Mouse (Mus musculus): Measurements from ENCODE around the gene Lmtk3. TPM values are rescaled to one million over a fixed set of nuclear protein-coding genes. Genes with fewer than 3 reads are reported as not detected.

The Lmtk3 gene
- total and polyA plus RNA-seq, 3 experiments, result 0.19 to 0.34 (median 0.30) TPM

GRCm38 (mm10) chr7:45833148-45833790 is 49.7 kb downstream of the Lmtk3 start:
- peaks cover 12 to 17% of the 10 kb centered on the region in 2 experiments for H3K36me3 ChIP-seq (replicated peaks in 1 of 2; ENCODE audit: control insufficient read depth in 1 of 2, insufficient read depth in 1 of 2, low read length in 1 of 2)
- H3K9me3 ChIP-seq (replicated peaks; ENCODE audit: low read length), result peaks cover 19% of the 10 kb centered on the region
- TF ChIP-seq USF1 (IDR thresholded peaks at IDR 0.05; ENCODE audit: low read depth, low read length) (no peak), RAD21 (IDR thresholded peaks at IDR 0.05; ENCODE audit: low read depth, low read length) (no peak), HCFC1 (IDR thresholded peaks at IDR 0.05; ENCODE audit: low read depth, low read length) (no peak), ZC3H11A (IDR thresholded peaks at IDR 0.05; ENCODE audit: low read depth, low read length) (no peak), E2F4 (IDR thresholded peaks at IDR 0.05; ENCODE audit: insufficient replicate concordance, low read depth, low read length) (no peak), ZMIZ1 (IDR thresholded peaks at IDR 0.05; ENCODE audit: low read depth, low read length) (no peak), IRF4 (IDR thresholded peaks at IDR 0.05; ENCODE audit: low read depth, low read length) (no peak), UBTF (IDR thresholded peaks at IDR 0.05; ENCODE audit: low read depth, low read length) (no peak), MAFK (IDR thresholded peaks at IDR 0.05; ENCODE audit: insufficient replicate concordance, low read length) (no peak), MEF2A (IDR thresholded peaks at IDR 0.05; ENCODE audit: borderline replicate concordance, low read depth, low read length) (no peak), EP300 (IDR thresholded peaks at IDR 0.05; ENCODE audit: low read length) (no peak), CHD1 (IDR thresholded peaks at IDR 0.05; ENCODE audit: low read depth, low read length) (no peak), MAZ (IDR thresholded peaks at IDR 0.05; ENCODE audit: low read depth, low read length) (no peak), POLR2AphosphoS2 (IDR thresholded peaks at IDR 0.05; ENCODE audit: low read depth, low read length) (no peak), BHLHE40 (IDR thresholded peaks at IDR 0.05; ENCODE audit: low read depth, low read length) (no peak), KAT2A (IDR thresholded peaks at IDR 0.05; ENCODE audit: insufficient replicate concordance, low read length) (no peak), CHD2 (IDR thresholded peaks at IDR 0.05; ENCODE audit: low read length) (no peak), ELF1 (IDR thresholded peaks at IDR 0.05; ENCODE audit: low read depth, low read length) (no peak), TCF12 (IDR thresholded peaks at IDR 0.05; ENCODE audit: low read depth, low read length) (no peak)
- H3K27ac ChIP-seq (ENCODE audit: insufficient read depth, low read depth), result no peak overlapping the region
- in situ Hi-C loops (cut with MboI; ENCODE audit: low pct_ligation_motif_present, low pct_unique_long_range_greater_than_20kb, low sequenced_read_pairs) (no loop called here), dilution Hi-C loops (cut with MboI; ENCODE audit: extremely low pct_ligation_motif_present, extremely low pct_unique_long_range_greater_than_20kb, low sequenced_read_pairs) (no loop called here)
- no peak overlapping the region for H3K9ac ChIP-seq (ENCODE audit: insufficient read depth, low read depth)
- peaks cover 12 to 28% of the 10 kb centered on the region in 2 experiments for H3K4me1 ChIP-seq (ENCODE audit: control insufficient read depth in 1 of 2, insufficient read depth in 2 of 2)
- H3K79me2 ChIP-seq (replicated peaks; ENCODE audit: control insufficient read depth, extremely low read depth, insufficient read depth, poor library complexity, severe bottlenecking), result peaks cover 17% of the 10 kb centered on the region
- no peak for DNase-seq (ENCODE audit: extremely low read depth)
- no peaks in the 10 kb centered on the region for H3K27me3 ChIP-seq (replicated peaks)
- H3K4me3 ChIP-seq (replicated peaks in 1 of 3; ENCODE audit: low read depth in 2 of 3, low read length in 2 of 3, poor library complexity in 1 of 3), result no peak overlapping the region
- no peak overlapping the region for H3K4me2 ChIP-seq (ENCODE audit: insufficient read depth, low read depth, poor library complexity, severe bottlenecking)

GRCm38 (mm10) chr7:45833924-45834323 is 50.4 kb downstream of the Lmtk3 start:
- no peak overlapping the region for H3K9ac ChIP-seq (ENCODE audit: insufficient read depth, low read depth)
- peaks cover 16% of the 10 kb centered on the region for H3K79me2 ChIP-seq (replicated peaks; ENCODE audit: control insufficient read depth, extremely low read depth, insufficient read depth, poor library complexity, severe bottlenecking)
- TF ChIP-seq SIN3A (IDR thresholded peaks at IDR 0.05; ENCODE audit: low read length), result no peak
- no peak for TF ChIP-seq KAT2A (IDR thresholded peaks at IDR 0.05; ENCODE audit: insufficient replicate concordance, low read length)
- TF ChIP-seq EP300 (IDR thresholded peaks at IDR 0.05; ENCODE audit: low read length), result no peak
- TF ChIP-seq NELFE (IDR thresholded peaks at IDR 0.05; ENCODE audit: low read depth, low read length), result no peak
- TF ChIP-seq IRF4 (IDR thresholded peaks at IDR 0.05; ENCODE audit: low read depth, low read length), result no peak
- no peak for TF ChIP-seq RAD21 (IDR thresholded peaks at IDR 0.05; ENCODE audit: low read depth, low read length)
- TF ChIP-seq CTCF (conservative IDR thresholded peaks at IDR 0.05 in 1 of 2, IDR thresholded peaks at IDR 0.05 in 1 of 2; ENCODE audit: low read depth in 2 of 2, low read length in 2 of 2), result no peak
- no peak for TF ChIP-seq ZNF384 (IDR thresholded peaks at IDR 0.05; ENCODE audit: low read depth, low read length)
- TF ChIP-seq CHD2 (IDR thresholded peaks at IDR 0.05; ENCODE audit: low read length), result no peak
- no peak for TF ChIP-seq GABPA (IDR thresholded peaks at IDR 0.05; ENCODE audit: insufficient replicate concordance, low read depth, low read length)
- no peak for TF ChIP-seq UBTF (IDR thresholded peaks at IDR 0.05; ENCODE audit: low read depth, low read length)
- no peak for TF ChIP-seq MEF2A (IDR thresholded peaks at IDR 0.05; ENCODE audit: borderline replicate concordance, low read depth, low read length)
- TF ChIP-seq ELF1 (IDR thresholded peaks at IDR 0.05; ENCODE audit: low read depth, low read length), result no peak
- TF ChIP-seq USF2 (conservative IDR thresholded peaks at IDR 0.05; ENCODE audit: low read depth, low read length), result no peak
- TF ChIP-seq JUND (conservative IDR thresholded peaks at IDR 0.05; ENCODE audit: low read depth, low read length), result no peak
- DNase-seq (ENCODE audit: extremely low read depth), result no peak
- H3K36me3 ChIP-seq (replicated peaks in 1 of 2; ENCODE audit: control insufficient read depth in 1 of 2, insufficient read depth in 1 of 2, low read length in 1 of 2), result peaks cover 6 to 11% of the 10 kb centered on the region in 2 experiments
- no peak overlapping the region for H3K4me3 ChIP-seq (replicated peaks in 1 of 3; ENCODE audit: low read depth in 2 of 3, low read length in 2 of 3, poor library complexity in 1 of 3)
- peaks cover 10 to 21% of the 10 kb centered on the region in 2 experiments for H3K4me1 ChIP-seq (ENCODE audit: control insufficient read depth in 1 of 2, insufficient read depth in 2 of 2)
- in situ Hi-C loops (cut with MboI; ENCODE audit: low pct_ligation_motif_present, low pct_unique_long_range_greater_than_20kb, low sequenced_read_pairs), result no loop called here
- peaks cover 19% of the 10 kb centered on the region for H3K9me3 ChIP-seq (replicated peaks; ENCODE audit: low read length)
- H3K27ac ChIP-seq (ENCODE audit: insufficient read depth, low read depth), result no peak overlapping the region
- no peak overlapping the region for H3K4me2 ChIP-seq (ENCODE audit: insufficient read depth, low read depth, poor library complexity, severe bottlenecking)
- dilution Hi-C loops (cut with MboI; ENCODE audit: extremely low pct_ligation_motif_present, extremely low pct_unique_long_range_greater_than_20kb, low sequenced_read_pairs), result no loop called here
- H3K27me3 ChIP-seq (replicated peaks), result no peaks in the 10 kb centered on the region
